ENCODE assay signal across 9 mouse cellular contexts in the genomic region with DNA sequence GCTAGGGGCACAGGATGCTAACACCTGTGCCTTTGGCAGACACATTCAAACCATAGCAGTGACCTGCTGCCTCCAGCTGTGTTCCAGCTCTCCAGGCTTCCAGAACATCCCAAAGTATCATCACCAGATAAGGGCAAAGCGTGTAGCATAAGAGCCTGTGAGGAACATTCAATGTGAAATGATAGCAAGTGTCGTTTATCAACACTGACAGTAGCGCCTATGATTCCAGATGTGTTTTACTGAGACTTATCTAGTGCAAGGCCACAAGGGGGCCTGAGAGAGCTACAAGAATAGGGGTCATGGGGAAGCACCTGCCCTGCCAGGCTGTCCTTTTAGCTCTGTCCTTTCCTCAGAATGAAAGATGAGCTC.
DNase-seq lines count a peak whose midpoint lies in the region; ATAC-seq and TF ChIP-seq lines count a peak whose summit lies in the region.
"Had no signal": no experiment of that assay in that cellular context is flagged by ENCODE, and none has a peak within 500 bp of the region (broad histone marks: within the 10 kb centered on the region; RNA-seq: fewer than 3 reads in every experiment).

No protein-coding gene starts in this region.

- H3K9me3 ChIP-seq in hindbrain, embryonic 11.5 days (ENCODE audit: control insufficient read depth, low read length): no peaks in the 10 kb centered on the region
- H3K9me3 ChIP-seq in hindbrain, embryonic 14.5 days (ENCODE audit: control insufficient read depth, low read length): 0 out of 2 replicates have a peak, but pooled peaks cover 6% of the 10 kb centered on the region
- H3K9me3 ChIP-seq in liver, postnatal 0 days (ENCODE audit: low read length): no peaks in the 10 kb centered on the region

- H3K36me3 ChIP-seq in hindbrain, embryonic 11.5 days (ENCODE audit: control insufficient read depth, insufficient read depth, low read length): no peaks in the 10 kb centered on the region
- no peaks in the 10 kb centered on the region for H3K36me3 ChIP-seq in hindbrain, embryonic 14.5 days (replicated peaks; ENCODE audit: control insufficient read depth, insufficient read depth)
- no peaks in the 10 kb centered on the region for H3K36me3 ChIP-seq in liver, postnatal 0 days (replicated peaks; ENCODE audit: insufficient read depth, low read length)

- DNase-seq in hindbrain, embryonic 11.5 days (ENCODE audit: low spot score): peak; percentile 45
- DNase-seq in hindbrain, embryonic 14.5 days (ENCODE audit: low spot score): no peak
- DNase-seq in adrenal gland, postnatal 36 days: peak; percentile 55 to 77
- DNase-seq in liver, postnatal 0 days: peak; percentile 76
- DNase-seq in right cerebral cortex, postnatal 25 days: no peak
- no peak for DNase-seq in layer of hippocampus, adult 9-10 months (ENCODE audit: low spot score)
- no peak for DNase-seq in thymus, postnatal 0 days (ENCODE audit: low spot score)
- DNase-seq: cerebellum, adult 2 months had no signal

- peak; percentile 94 for TF ChIP-seq CTCF in liver, postnatal 0 days (IDR thresholded peaks at IDR 0.05; ENCODE audit: low read depth)

- TF ChIP-seq EP300 in liver, postnatal 0 days (IDR thresholded peaks at IDR 0.05; ENCODE audit: low read depth): no peak

- H3K9ac ChIP-seq in hindbrain, embryonic 11.5 days (ENCODE audit: low read depth, low read length): no peak overlapping the region
- no peak overlapping the region for H3K9ac ChIP-seq in hindbrain, embryonic 14.5 days
- peak overlapping the region; percentile 30; the same call in 1 of the 2 replicates for H3K9ac ChIP-seq in liver, postnatal 0 days (replicated peaks)

- ATAC-seq in hindbrain, embryonic 11.5 days (ENCODE audit: low FRiP score): no peak; the same call in 1 of the 2 replicates
- ATAC-seq in hindbrain, embryonic 14.5 days (ENCODE audit: low FRiP score): no peak
- peak; percentile 43 for ATAC-seq in CD4-positive, CD25-positive, alpha-beta regulatory T cell, adult 4 months
- peak; percentile 66 for ATAC-seq in liver, postnatal 0 days

- H3K4me3 ChIP-seq in hindbrain, embryonic 11.5 days (ENCODE audit: low read depth, low read length): no peak overlapping the region
- no peak overlapping the region for H3K4me3 ChIP-seq in hindbrain, embryonic 14.5 days (replicated peaks; ENCODE audit: low read length)
- no peak overlapping the region for H3K4me3 ChIP-seq in liver, postnatal 0 days (ENCODE audit: low read depth, low read length)

- H3K4me1 ChIP-seq in hindbrain, embryonic 11.5 days (replicated peaks; ENCODE audit: control insufficient read depth, insufficient read depth, low read length): no peaks in the 10 kb centered on the region
- no peaks in the 10 kb centered on the region for H3K4me1 ChIP-seq in hindbrain, embryonic 14.5 days (replicated peaks; ENCODE audit: control insufficient read depth, insufficient read depth, low read length)
- H3K4me1 ChIP-seq in liver, postnatal 0 days (ENCODE audit: insufficient read depth): peaks cover 34% of the 10 kb centered on the region

- H3K27me3 ChIP-seq in hindbrain, embryonic 11.5 days (ENCODE audit: control insufficient read depth, insufficient read depth, low read length): no peaks in the 10 kb centered on the region
- no peaks in the 10 kb centered on the region for H3K27me3 ChIP-seq in hindbrain, embryonic 14.5 days (ENCODE audit: control insufficient read depth, insufficient read depth, low read length)
- H3K27me3 ChIP-seq in liver, postnatal 0 days (ENCODE audit: insufficient read depth, low read length): no peaks in the 10 kb centered on the region

- H3K27ac ChIP-seq in hindbrain, embryonic 11.5 days (ENCODE audit: low read depth, low read length): no peak overlapping the region
- no peak overlapping the region for H3K27ac ChIP-seq in hindbrain, embryonic 14.5 days
- H3K27ac ChIP-seq in liver, postnatal 0 days (ENCODE audit: low read depth): peak overlapping the region; percentile 84

- 71% methylated on average over 3 of the region's 3 CpGs for WGBS in hindbrain, embryonic 11.5 days
- WGBS in hindbrain, embryonic 14.5 days: 75% methylated on average over 3 of the region's 3 CpGs
- 40% methylated on average over 3 of the region's 3 CpGs for WGBS in liver, postnatal 0 days (ENCODE audit: insufficient replicate concordance)

- no peak overlapping the region for H3K4me2 ChIP-seq in hindbrain, embryonic 11.5 days (replicated peaks; ENCODE audit: low read depth, low read length)
- H3K4me2 ChIP-seq in hindbrain, embryonic 14.5 days (replicated peaks): no peak overlapping the region
- peak overlapping the region; percentile 61 for H3K4me2 ChIP-seq in liver, postnatal 0 days (ENCODE audit: low read depth, low read length)

Comparison
In these comparisons a context has a peak if more than half of its experiments do, and no peak if none do; other contexts are left out.
1. DNase-seq: peak in hindbrain, embryonic 11.5 days (single experiment), adrenal gland, postnatal 36 days (2 of 2) and liver, postnatal 0 days (single experiment); none in hindbrain, embryonic 14.5 days (single experiment), right cerebral cortex, postnatal 25 days (single experiment), layer of hippocampus, adult 9-10 months (single experiment) and thymus, postnatal 0 days (single experiment).
2. ATAC-seq: peak in CD4-positive, CD25-positive, alpha-beta regulatory T cell, adult 4 months (single experiment) and liver, postnatal 0 days (single experiment); none in hindbrain, embryonic 11.5 days (single experiment) and hindbrain, embryonic 14.5 days (single experiment).